14 mouse cellular contexts compared by ENCODE assay signal in genomic region chr19:43930366-43930765, GRCm38 (mm10). TPM values are rescaled to one million over a fixed set of nuclear protein-coding genes. Genes with fewer than 3 reads are reported as not detected.
A peak's percentile ranks its signal among the peaks of the same experiment; 100 is the strongest.
DNase-seq lines count a peak whose midpoint lies in the region; ATAC-seq and TF ChIP-seq lines count a peak whose summit lies in the region.
"Had no signal": no experiment of that assay in that cellular context is flagged by ENCODE, and none has a peak within 500 bp of the region (broad histone marks: within the 10 kb centered on the region; RNA-seq: fewer than 3 reads in every experiment).

No protein-coding gene starts in this region.

- peaks cover 15% of the 10 kb centered on the region for H3K4me1 ChIP-seq in hindbrain, embryonic 10.5 days (replicated peaks)
- H3K4me1 ChIP-seq in hindbrain, embryonic 13.5 days (replicated peaks), result peaks cover 13% of the 10 kb centered on the region; the same call in 1 of the 2 replicates
- H3K4me1 ChIP-seq in midbrain, embryonic 13.5 days (replicated peaks), result peaks cover 12% of the 10 kb centered on the region
- H3K4me1 ChIP-seq in midbrain, postnatal 0 days (ENCODE audit: insufficient read depth, low read length), result no peaks in the 10 kb centered on the region

- 35% methylated on average over 7 of the region's 7 CpGs for WGBS in hindbrain, embryonic 10.5 days
- 36% methylated on average over 7 of the region's 7 CpGs for WGBS in hindbrain, embryonic 13.5 days
- WGBS in midbrain, embryonic 13.5 days, result 52% methylated on average over 7 of the region's 7 CpGs
- WGBS in midbrain, postnatal 0 days, result 51% methylated on average over 7 of the region's 7 CpGs

- no peak for TF ChIP-seq CTCF in midbrain, postnatal 0 days (IDR thresholded peaks at IDR 0.05)

- ATAC-seq in hindbrain, embryonic 13.5 days (ENCODE audit: low FRiP score), result no peak
- no peak for ATAC-seq in midbrain, embryonic 13.5 days
- no peak for ATAC-seq in midbrain, postnatal 0 days (ENCODE audit: low FRiP score)
- 0 out of 2 replicates have a peak, but pooled peaks have one; percentile 8 for ATAC-seq in common myeloid progenitor, adult 5-6 weeks (replicated peaks; ENCODE audit: low read depth, poor library complexity, severe bottlenecking)
- ATAC-seq in megakaryocyte progenitor cell, adult 5-6 weeks (replicated peaks; ENCODE audit: poor library complexity), result 0 out of 2 replicates have a peak, but pooled peaks have one; percentile 22

- no peak overlapping the region for H3K9ac ChIP-seq in hindbrain, embryonic 13.5 days
- H3K9ac ChIP-seq in midbrain, embryonic 13.5 days (replicated peaks), result peak overlapping the region; percentile 39; the same call in 1 of the 2 replicates
- no peak overlapping the region for H3K9ac ChIP-seq in midbrain, postnatal 0 days (replicated peaks; ENCODE audit: low read length, poor library complexity, severe bottlenecking)
- H3K9ac ChIP-seq: limb, embryonic 15.5 days had no signal

- H3K4me3 ChIP-seq in hindbrain, embryonic 10.5 days, result no peak overlapping the region
- no peak overlapping the region for H3K4me3 ChIP-seq in hindbrain, embryonic 13.5 days
- no peak overlapping the region for H3K4me3 ChIP-seq in midbrain, embryonic 13.5 days (replicated peaks)
- H3K4me3 ChIP-seq in midbrain, postnatal 0 days (ENCODE audit: low read depth, low read length), result no peak overlapping the region
- H3K4me3 ChIP-seq: limb, embryonic 15.5 days had no signal

- no peaks in the 10 kb centered on the region for H3K36me3 ChIP-seq in hindbrain, embryonic 10.5 days
- no peaks in the 10 kb centered on the region for H3K36me3 ChIP-seq in hindbrain, embryonic 13.5 days
- H3K36me3 ChIP-seq in midbrain, embryonic 13.5 days, result no peaks in the 10 kb centered on the region
- no peaks in the 10 kb centered on the region for H3K36me3 ChIP-seq in midbrain, postnatal 0 days (ENCODE audit: insufficient read depth, low read length)
- H3K36me3 ChIP-seq: limb, embryonic 15.5 days had no signal

- H3K27me3 ChIP-seq in hindbrain, embryonic 10.5 days (ENCODE audit: insufficient read depth, poor library complexity, severe bottlenecking), result peaks cover 10% of the 10 kb centered on the region; the same call in 1 of the 2 replicates
- H3K27me3 ChIP-seq in hindbrain, embryonic 13.5 days, result no peaks in the 10 kb centered on the region
- no peaks in the 10 kb centered on the region for H3K27me3 ChIP-seq in midbrain, embryonic 13.5 days
- no peaks in the 10 kb centered on the region for H3K27me3 ChIP-seq in midbrain, postnatal 0 days (ENCODE audit: insufficient read depth, low read length)
- H3K27me3 ChIP-seq: limb, embryonic 15.5 days had no signal

- H3K9me3 ChIP-seq in hindbrain, embryonic 10.5 days, result no peaks in the 10 kb centered on the region
- H3K9me3 ChIP-seq in hindbrain, embryonic 13.5 days, result no peaks in the 10 kb centered on the region
- no peaks in the 10 kb centered on the region for H3K9me3 ChIP-seq in midbrain, embryonic 13.5 days
- no peaks in the 10 kb centered on the region for H3K9me3 ChIP-seq in midbrain, postnatal 0 days (ENCODE audit: low read length)
- H3K9me3 ChIP-seq: limb, embryonic 15.5 days had no signal

- H3K4me2 ChIP-seq in hindbrain, embryonic 13.5 days, result no peak overlapping the region
- no peak overlapping the region for H3K4me2 ChIP-seq in midbrain, embryonic 13.5 days (replicated peaks)
- no peak overlapping the region for H3K4me2 ChIP-seq in midbrain, postnatal 0 days (ENCODE audit: low read depth, low read length, poor library complexity, severe bottlenecking)
- H3K4me2 ChIP-seq: limb, embryonic 15.5 days had no signal

- H3K27ac ChIP-seq in hindbrain, embryonic 10.5 days, result peak overlapping the region; percentile 66
- H3K27ac ChIP-seq in hindbrain, embryonic 13.5 days, result no peak overlapping the region
- 0 out of 2 replicates have a peak overlapping the region, but pooled peaks have one; percentile 9 for H3K27ac ChIP-seq in midbrain, embryonic 13.5 days
- H3K27ac ChIP-seq in midbrain, postnatal 0 days (ENCODE audit: low read depth, low read length), result no peak overlapping the region
- H3K27ac ChIP-seq: limb, embryonic 15.5 days had no signal

- no peak for DNase-seq in hindbrain, embryonic 10.5 days (ENCODE audit: low spot score)
- DNase-seq in midbrain, postnatal 0 days (ENCODE audit: low spot score), result no peak
- DNase-seq in yolk sac, embryonic 10.5 days (ENCODE audit: low spot score), result no peak
- no peak for DNase-seq in kidney, adult 11 months
- DNase-seq: adrenal gland, postnatal 10 days; cerebellum, postnatal 25 days; gastrocnemius, postnatal 36 days; lung, postnatal 10 days; thymus, adult 18-20 months had no signal

RNA-seq across cellular contexts. Expression of gene Dnmbp, which starts 9.6 kb away (rescaled TPM):
- 16.2 and 16.4 TPM in 2 replicates for polyA plus RNA-seq in hindbrain, embryonic 10.5 days (2016; fragmentation: Nextera tagmentation; extraction: Ambion mirVana)
- 9.2 and 10.8 TPM in 2 replicates for polyA plus RNA-seq in hindbrain, embryonic 13.5 days (2015; fragmentation: Nextera tagmentation; extraction: Ambion mirVana)
- polyA plus RNA-seq in midbrain, embryonic 13.5 days (2015; fragmentation: Nextera tagmentation; extraction: Ambion mirVana), result 9.8 and 10.8 TPM in 2 replicates
- 11.7 and 15.7 TPM in 2 replicates for total RNA-seq in midbrain, postnatal 0 days (2014; rRNA removed)
- polyA plus RNA-seq in midbrain, postnatal 0 days (2015; fragmentation: Nextera tagmentation; extraction: Ambion mirVana), result 5.6 and 5.9 TPM in 2 replicates
- 8.4 and 9.0 TPM in 2 replicates for total RNA-seq in common myeloid progenitor, adult 5-6 weeks (2017)
- total RNA-seq in megakaryocyte progenitor cell, adult 5-6 weeks (2015), result 7.4 and 7.7 TPM in 2 replicates
- total RNA-seq in megakaryocyte progenitor cell, adult 5-6 weeks (2017), result 7.7 and 14.6 TPM in 2 replicates

RNA-seq across cellular contexts. Expression of gene Cpn1, which starts 56.0 kb away (rescaled TPM):
- 0.16 and 0.86 TPM in 2 replicates for polyA plus RNA-seq in hindbrain, embryonic 10.5 days (2016; fragmentation: Nextera tagmentation; extraction: Ambion mirVana)
- 0.32 and 0.48 TPM in 2 replicates for polyA plus RNA-seq in hindbrain, embryonic 13.5 days (2015; fragmentation: Nextera tagmentation; extraction: Ambion mirVana)
- polyA plus RNA-seq in midbrain, embryonic 13.5 days (2015; fragmentation: Nextera tagmentation; extraction: Ambion mirVana), result 0.16 and 0.24 TPM in 2 replicates
- 0.27 TPM in 1 of 2 replicates, not detected in the other for total RNA-seq in midbrain, postnatal 0 days (2014; rRNA removed)
- 0.38 and 0.48 TPM in 2 replicates for polyA plus RNA-seq in midbrain, postnatal 0 days (2015; fragmentation: Nextera tagmentation; extraction: Ambion mirVana)
- total RNA-seq in common myeloid progenitor, adult 5-6 weeks (2017), result 0.19 TPM in 1 of 2 replicates, not detected in the other
- total RNA-seq in megakaryocyte progenitor cell, adult 5-6 weeks (2015), result 0.22 TPM in 2 replicates
- 0.29 TPM in 1 of 2 replicates, not detected in the other for total RNA-seq in megakaryocyte progenitor cell, adult 5-6 weeks (2017)
- total RNA-seq: gastrocnemius, postnatal 36 days had no signal

Comparison
In these comparisons a context has a peak if more than half of its experiments do, and no peak if none do; other contexts are left out.
1. H3K27ac ChIP-seq: peak in hindbrain, embryonic 10.5 days (single experiment) and midbrain, embryonic 13.5 days (single experiment); none in hindbrain, embryonic 13.5 days (single experiment) and midbrain, postnatal 0 days (single experiment).
2. ATAC-seq: peak in common myeloid progenitor, adult 5-6 weeks (single experiment) and megakaryocyte progenitor cell, adult 5-6 weeks (single experiment); none in hindbrain, embryonic 13.5 days (single experiment), midbrain, embryonic 13.5 days (single experiment) and midbrain, postnatal 0 days (single experiment).